25 mouse cellular contexts compared by ENCODE assay signal in genomic region chrX:164459205-164459878, GRCm38 (mm10). TPM values are rescaled to one million over a fixed set of nuclear protein-coding genes. Genes with fewer than 3 reads are reported as not detected.
DNase-seq lines count a peak whose midpoint lies in the region; ATAC-seq and TF ChIP-seq lines count a peak whose summit lies in the region.
"Had no signal": no experiment of that assay in that cellular context is flagged by ENCODE, and none has a peak within 500 bp of the region (broad histone marks: within the 10 kb centered on the region; RNA-seq: fewer than 3 reads in every experiment).

No protein-coding gene starts in this region.

- no peak for ATAC-seq in hindbrain, postnatal 0 days
- no peak for ATAC-seq in hindbrain, embryonic 16.5 days
- peak; percentile 56 for ATAC-seq in granulocyte monocyte progenitor cell, adult 5-6 weeks (replicated peaks; ENCODE audit: poor library complexity, severe bottlenecking)
- ATAC-seq: activated CD4-positive, CD25-positive, alpha-beta regulatory T cell, adult 4 months; midbrain, embryonic 16.5 days; Patski had no signal

- no peaks in the 10 kb centered on the region for H3K4me1 ChIP-seq in hindbrain, postnatal 0 days (ENCODE audit: insufficient read depth, low read length)
- no peaks in the 10 kb centered on the region for H3K4me1 ChIP-seq in hindbrain, embryonic 16.5 days (ENCODE audit: control insufficient read depth, insufficient read depth, low read depth, low read length)
- no peaks in the 10 kb centered on the region for H3K4me1 ChIP-seq in E14TG2a.4 (replicated peaks; ENCODE audit: low read depth, low read length)
- H3K4me1 ChIP-seq: forebrain, embryonic 12.5 days; neural tube, embryonic 15.5 days; stomach, embryonic 15.5 days had no signal

- H3K4me3 ChIP-seq in hindbrain, postnatal 0 days (ENCODE audit: low read length) = no peak overlapping the region
- no peak overlapping the region for H3K4me3 ChIP-seq in hindbrain, embryonic 16.5 days (ENCODE audit: low read length)
- no peak overlapping the region for H3K4me3 ChIP-seq in left cerebral cortex, adult 2 months
- H3K4me3 ChIP-seq in E14TG2a.4 (replicated peaks; ENCODE audit: low read length) = no peak overlapping the region
- H3K4me3 ChIP-seq: forebrain, embryonic 12.5 days; neural tube, embryonic 15.5 days; stomach, embryonic 15.5 days had no signal

- H3K9me3 ChIP-seq in hindbrain, postnatal 0 days (ENCODE audit: low read length) = no peaks in the 10 kb centered on the region
- H3K9me3 ChIP-seq in hindbrain, embryonic 16.5 days (ENCODE audit: control insufficient read depth, low read length) = no peaks in the 10 kb centered on the region
- H3K9me3 ChIP-seq in E14TG2a.4 (ENCODE audit: low read length) = no peaks in the 10 kb centered on the region
- H3K9me3 ChIP-seq: forebrain, embryonic 12.5 days; neural tube, embryonic 15.5 days; stomach, embryonic 15.5 days had no signal

- 0 out of 2 replicates have a peak, but pooled peaks have one; percentile 12 for TF ChIP-seq CTCF in hindbrain, postnatal 0 days (IDR thresholded peaks at IDR 0.05; ENCODE audit: low read depth)
- peak; percentile 16; the same call in 1 of the 2 replicates for TF ChIP-seq CTCF in left cerebral cortex, adult 2 months (IDR thresholded peaks at IDR 0.05)
- 0 out of 2 replicates have a peak, but pooled peaks have one; percentile 13 for TF ChIP-seq CTCF in E14TG2a.4 (conservative IDR thresholded peaks at IDR 0.05; ENCODE audit: low read length)

- no peak for DNase-seq in hindbrain, postnatal 0 days (ENCODE audit: low spot score)
- DNase-seq in left cerebral cortex, adult 2 months (ENCODE audit: extremely low spot score in 1 of 2, low spot score in 2 of 2) = no peak
- no peak for DNase-seq in left cerebral cortex, adult 8-10 months (ENCODE audit: low spot score in 2 of 2)
- DNase-seq in adrenal gland, postnatal 36 days = no peak
- DNase-seq: cerebellum, adult 8-10 months; gastrocnemius, postnatal 14 days; layer of hippocampus, adult 9-11 months; lung, adult 18-20 months; lung, postnatal 36 days; right cerebral cortex, postnatal 14 days; thymus, adult 2 months had no signal

- H3K27ac ChIP-seq in hindbrain, postnatal 0 days = no peak overlapping the region
- H3K27ac ChIP-seq in hindbrain, embryonic 16.5 days (ENCODE audit: low read depth, low read length) = no peak overlapping the region
- no peak overlapping the region for H3K27ac ChIP-seq in left cerebral cortex, adult 2 months
- H3K27ac ChIP-seq: forebrain, embryonic 12.5 days; neural tube, embryonic 15.5 days; stomach, embryonic 15.5 days had no signal

- no peak overlapping the region for H3K9ac ChIP-seq in hindbrain, postnatal 0 days (replicated peaks; ENCODE audit: low read length)
- H3K9ac ChIP-seq in hindbrain, embryonic 16.5 days (ENCODE audit: low read depth, low read length) = no peak overlapping the region
- H3K9ac ChIP-seq: forebrain, embryonic 12.5 days; neural tube, embryonic 15.5 days; stomach, embryonic 15.5 days had no signal

- no peaks in the 10 kb centered on the region for H3K27me3 ChIP-seq in hindbrain, postnatal 0 days (ENCODE audit: insufficient read depth, low read length)
- H3K27me3 ChIP-seq in hindbrain, embryonic 16.5 days (replicated peaks; ENCODE audit: control insufficient read depth, insufficient read depth, low read length) = no peaks in the 10 kb centered on the region
- no peaks in the 10 kb centered on the region for H3K27me3 ChIP-seq in E14TG2a.4 (ENCODE audit: insufficient read depth, low read length)
- H3K27me3 ChIP-seq: neural tube, embryonic 15.5 days; stomach, embryonic 15.5 days had no signal

- H3K4me2 ChIP-seq in hindbrain, postnatal 0 days (ENCODE audit: low read depth, low read length) = no peak overlapping the region
- no peak overlapping the region for H3K4me2 ChIP-seq in hindbrain, embryonic 16.5 days (ENCODE audit: low read length)
- H3K4me2 ChIP-seq: forebrain, embryonic 12.5 days; neural tube, embryonic 15.5 days; stomach, embryonic 15.5 days had no signal

- no peaks in the 10 kb centered on the region for H3K36me3 ChIP-seq in hindbrain, postnatal 0 days (ENCODE audit: insufficient read depth, low read length)
- no peaks in the 10 kb centered on the region for H3K36me3 ChIP-seq in hindbrain, embryonic 16.5 days (ENCODE audit: control insufficient read depth, insufficient read depth, low read length)
- H3K36me3 ChIP-seq in E14TG2a.4 (ENCODE audit: insufficient read depth, low read length) = no peaks in the 10 kb centered on the region
- H3K36me3 ChIP-seq: forebrain, embryonic 12.5 days; neural tube, embryonic 15.5 days; stomach, embryonic 15.5 days had no signal

- intact Hi-C loops in left cerebral cortex, adult 2 months (cut with DNase I) = no loop called here

- 78% methylated on average over 6 of the region's 6 CpGs for WGBS in hindbrain, postnatal 0 days
- WGBS in hindbrain, embryonic 16.5 days = 73% methylated on average over 6 of the region's 6 CpGs

RNA-seq across cellular contexts. Expression of gene Asb11, which starts 22.5 kb away (rescaled TPM):
- total RNA-seq in hindbrain, postnatal 0 days (2014; rRNA removed) = not detected in 2 replicates
- polyA plus RNA-seq in hindbrain, postnatal 0 days (2015; fragmentation: Nextera tagmentation; extraction: Ambion mirVana) = not detected in 2 replicates
- polyA plus RNA-seq in hindbrain, embryonic 16.5 days (2015; fragmentation: Nextera tagmentation; extraction: Ambion mirVana) = not detected in 2 replicates
- total RNA-seq in left cerebral cortex, adult 2 months (2021) = 1 to 10 TPM; 3.9 to 7.0 TPM
- 1 to 10 TPM; 5.3 to 7.6 (median 6.4) TPM for total RNA-seq in left cerebral cortex, adult 8-10 months (2022)
- total RNA-seq in granulocyte monocyte progenitor cell, adult 5-6 weeks (2014; fragmentation: Nextera tagmentation) = not detected in 2 replicates
- 0.72 TPM in 1 of 2 replicates, not detected in the other for total RNA-seq in granulocyte monocyte progenitor cell, adult 5-6 weeks (2017)
- not detected for total RNA-seq in adrenal gland, postnatal 36 days (2021)
- total RNA-seq: hematopoietic stem cell, adult 5-6 weeks had no signal
- polyA plus RNA-seq: activated CD4-positive, CD25-positive, alpha-beta regulatory T cell, adult 4 months; C2C12; embryonic facial prominence, embryonic 11.5 days; forebrain, embryonic 12.5 days; midbrain, embryonic 16.5 days; neural tube, embryonic 15.5 days; Patski; stomach, embryonic 15.5 days had no signal

RNA-seq across cellular contexts. Expression of gene Piga, which starts 39.8 kb away (rescaled TPM):
- 2.4 and 3.4 TPM in 2 replicates for total RNA-seq in hindbrain, postnatal 0 days (2014; rRNA removed)
- 3.0 and 3.1 TPM in 2 replicates for polyA plus RNA-seq in hindbrain, postnatal 0 days (2015; fragmentation: Nextera tagmentation; extraction: Ambion mirVana)
- polyA plus RNA-seq in hindbrain, embryonic 16.5 days (2015; fragmentation: Nextera tagmentation; extraction: Ambion mirVana) = 4.7 and 5.2 TPM in 2 replicates
- 1 to 10 TPM; 5.3 to 5.5 TPM for total RNA-seq in left cerebral cortex, adult 2 months (2021)
- 1 to 10 TPM; 6.0 to 6.9 (median 6.2) TPM for total RNA-seq in left cerebral cortex, adult 8-10 months (2022)
- 22.1 and 22.2 TPM in 2 replicates for total RNA-seq in granulocyte monocyte progenitor cell, adult 5-6 weeks (2014; fragmentation: Nextera tagmentation)
- 15.0 and 19.9 TPM in 2 replicates for total RNA-seq in granulocyte monocyte progenitor cell, adult 5-6 weeks (2017)
- total RNA-seq in adrenal gland, postnatal 36 days (2021) = 10 to 100 TPM in 1 of 2 experiments, 1 to 10 TPM in 1; 5.9 to 10.2 TPM

RNA-seq across cellular contexts. Expression of gene Asb9, which starts 46.8 kb away (rescaled TPM):
- total RNA-seq in hindbrain, postnatal 0 days (2014; rRNA removed) = not detected in 2 replicates
- not detected in 2 replicates for polyA plus RNA-seq in hindbrain, postnatal 0 days (2015; fragmentation: Nextera tagmentation; extraction: Ambion mirVana)
- polyA plus RNA-seq in hindbrain, embryonic 16.5 days (2015; fragmentation: Nextera tagmentation; extraction: Ambion mirVana) = not detected in 2 replicates
- not detected for total RNA-seq in left cerebral cortex, adult 2 months (2021)
- total RNA-seq in left cerebral cortex, adult 8-10 months (2022) = not detected
- not detected in 2 replicates for total RNA-seq in granulocyte monocyte progenitor cell, adult 5-6 weeks (2014; fragmentation: Nextera tagmentation)
- total RNA-seq in granulocyte monocyte progenitor cell, adult 5-6 weeks (2017) = not detected in 2 replicates
- total RNA-seq in adrenal gland, postnatal 36 days (2021) = not detected
- total RNA-seq: gastrocnemius, postnatal 14 days; hematopoietic stem cell, adult 5-6 weeks had no signal
- polyA plus RNA-seq: activated CD4-positive, CD25-positive, alpha-beta regulatory T cell, adult 4 months; C2C12; frontal cortex, adult 2 months; heart, embryonic 16.5 days; midbrain, embryonic 16.5 days; neural tube, embryonic 15.5 days; stomach, embryonic 15.5 days; thymus, adult 2 months had no signal
